Mouse (Mus musculus) midbrain, embryonic 16.5 days (tissue): ENCODE data around the gene Gm49416. TPM values are rescaled to one million over a fixed set of nuclear protein-coding genes. Genes with fewer than 3 reads are reported as not detected.
A peak's percentile ranks its signal among the peaks of the same experiment; 100 is the strongest.

Experiments
- ATAC-seq: fragments of 200-750 bp; cut with Nextera tagmentation; 2 replicates; pipeline ENCODE4 v1.8.0; 2017; ENCODE audit warnings: moderate TSS enrichment
- H3K27ac ChIP-seq: fragments of 300-500 bp; sonication (generic); 2 replicates; pipeline ENCODE4 v1.5.1; 2014; ENCODE audit warnings: mild to moderate bottlenecking, low read length, mixed read lengths
- H3K27me3 ChIP-seq: fragments of 300-500 bp; sonication (generic); 2 replicates; pipeline ENCODE4 v1.6.1; 2014; ENCODE audit warnings: low read depth, low read length, mixed read lengths; ENCODE audit not compliant: control insufficient read depth, insufficient read depth
- H3K36me3 ChIP-seq: fragments of 300-500 bp; sonication (generic); 2 replicates; pipeline ENCODE4 v1.6.1; 2014; ENCODE audit warnings: mild to moderate bottlenecking, low read length, moderate library complexity, mixed read lengths; ENCODE audit not compliant: control insufficient read depth, insufficient read depth
- H3K4me1 ChIP-seq: fragments of 300-500 bp; sonication (generic); 2 replicates; pipeline ENCODE4 v1.6.1; 2014; ENCODE audit warnings: mild to moderate bottlenecking, low read length, mixed read lengths; ENCODE audit not compliant: control insufficient read depth, insufficient read depth
- H3K4me2 ChIP-seq: fragments of 300-500 bp; sonication (generic); 2 replicates; pipeline ENCODE4 v1.6.1; 2014; ENCODE audit warnings: mild to moderate bottlenecking, low read length, mixed read lengths
- H3K4me3 ChIP-seq: fragments of 300-500 bp; sonication (generic); 2 replicates; pipeline ENCODE4 v1.5.1; 2014; ENCODE audit warnings: low read depth, mild to moderate bottlenecking, low read length, moderate library complexity, mixed read lengths
- H3K9ac ChIP-seq: fragments of 300-500 bp; sonication (generic); 2 replicates; pipeline ENCODE4 v1.6.1; 2014; ENCODE audit warnings: low read depth, low read length, mixed read lengths
- H3K9me3 ChIP-seq: fragments of 300-500 bp; sonication (generic); replicated peaks from 2 replicates; pipeline ENCODE4 v1.6.1; 2014; ENCODE audit warnings: mild to moderate bottlenecking, low read length, mixed read lengths; ENCODE audit not compliant: control insufficient read depth, poor library complexity, severe bottlenecking
- WGBS: fragments of 180-500 bp; shearing (Covaris S2); extraction: QIAGEN DNeasy Blood & Tissue Kit; methylation state at CpG from one replicate; pipeline ENCODE4 v1.1.7; 2014; 5-methylcytosine and 5-hydroxymethylcytosine counted together
- polyA plus RNA-seq: library from polyadenylated mRNA; unstranded; fragments of >200 nt; fragmentation: Nextera tagmentation; extraction: Ambion mirVana; gene quantifications from 2 replicates; pipeline ENCODE4 v1.2.1, GENCODE M21; 2015

Gm49416 gene
- polyA plus RNA-seq, 1 experiment from 2014 or later, result 0.43 TPM

DNA sequence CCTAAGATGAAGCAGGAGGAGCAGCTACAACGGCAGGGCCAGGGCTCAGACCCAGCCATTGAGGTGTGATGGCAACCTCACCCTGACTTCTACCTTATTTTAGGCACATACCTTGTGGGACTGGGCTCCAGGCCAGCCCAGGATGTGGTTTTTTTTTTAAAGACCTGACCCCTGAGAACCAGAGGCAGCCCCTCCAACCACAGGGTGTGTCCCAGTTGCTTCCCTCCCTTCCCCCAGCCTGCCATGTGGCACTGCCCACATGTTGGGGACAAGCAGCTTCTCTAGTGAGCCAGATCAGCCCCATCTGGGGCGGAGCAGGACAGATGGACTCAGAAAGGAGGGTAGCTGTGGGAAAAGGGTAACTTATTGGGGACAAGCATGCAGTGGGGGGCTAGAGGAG is 38.0 kb downstream of the Gm49416 start:
- Histone ChIP-seq H3K4me3 (no peak overlapping the region), H3K9ac (no peak overlapping the region), H3K27ac (no peak overlapping the region), H3K27me3 (no peaks in the 10 kb centered on the region), H3K9me3 (no peaks in the 10 kb centered on the region), H3K36me3 (peaks cover 12% of the 10 kb centered on the region), H3K4me2 (no peak overlapping the region), H3K4me1 (peaks cover 9% of the 10 kb centered on the region)
- ATAC-seq, result no peak
- WGBS, result 97% methylated on average over 2 of the region's 2 CpGs

DNA sequence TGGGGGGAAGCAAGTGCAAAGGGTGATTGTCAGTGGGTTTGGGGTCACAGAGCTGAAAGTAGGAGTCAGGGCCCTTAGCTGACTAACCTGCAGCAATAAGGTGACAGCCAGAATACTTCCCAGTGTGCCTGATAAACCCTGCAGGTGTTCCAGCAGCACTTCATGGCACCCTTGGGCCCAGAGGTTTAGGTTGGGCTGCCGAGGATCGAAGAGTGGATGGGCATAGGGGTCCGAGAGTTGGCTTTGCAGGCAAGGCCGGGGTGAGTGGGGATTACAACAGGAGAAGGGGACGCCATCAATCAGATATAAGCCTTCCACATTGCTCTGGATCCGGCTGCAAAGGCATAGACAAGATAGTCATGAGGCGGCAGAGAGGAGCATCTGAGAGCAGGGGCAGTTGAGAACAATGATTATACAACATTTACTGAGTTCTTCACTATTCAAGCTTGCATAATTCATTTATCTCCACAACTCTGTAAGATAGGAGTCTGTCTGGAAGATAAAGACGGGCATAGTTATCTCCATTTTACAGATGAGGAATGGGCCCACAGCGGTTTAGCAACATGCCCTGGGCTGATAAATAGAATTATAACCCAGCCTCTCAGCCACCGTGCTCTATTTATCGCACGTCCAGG is 39.3 kb downstream of the Gm49416 start:
- Histone ChIP-seq H3K9me3 (no peaks in the 10 kb centered on the region), H3K4me2 (no peak overlapping the region), H3K36me3 (peaks cover 12% of the 10 kb centered on the region), H3K9ac (no peak overlapping the region), H3K4me1 (peaks cover 7% of the 10 kb centered on the region; the same call in 1 of the 2 replicates), H3K4me3 (no peak overlapping the region), H3K27ac (no peak overlapping the region), H3K27me3 (no peaks in the 10 kb centered on the region)
- no peak for ATAC-seq
- 89% methylated on average over 12 of the region's 12 CpGs for WGBS

DNA sequence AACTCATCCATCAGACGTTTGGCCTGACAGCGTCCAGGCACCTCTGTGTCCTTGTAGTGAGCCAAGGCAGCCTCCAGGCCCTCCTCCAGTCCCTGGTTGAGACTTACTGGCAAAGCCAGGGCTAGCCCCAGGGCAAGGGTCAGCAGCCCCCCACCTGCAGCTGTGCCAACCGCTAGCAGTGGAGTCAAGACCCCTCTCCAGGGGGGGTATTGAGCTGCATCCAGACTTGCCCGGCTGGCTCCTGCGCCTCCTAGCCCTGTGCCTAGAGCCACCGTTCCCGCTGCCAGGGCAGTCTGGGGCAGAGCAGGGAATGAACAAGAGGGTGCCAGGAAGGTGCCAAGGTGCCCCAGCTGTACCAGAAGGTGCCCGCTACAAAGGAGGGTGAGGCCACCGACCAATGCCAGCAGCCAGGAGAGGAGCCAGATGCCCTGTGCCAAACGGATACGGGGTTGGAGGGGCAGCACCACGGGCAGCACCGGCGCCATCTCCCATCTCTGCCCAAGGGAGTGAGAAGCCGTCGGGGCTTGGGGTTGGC is 40.0 kb downstream of the Gm49416 start:
- H3K27me3 ChIP-seq, result no peaks in the 10 kb centered on the region
- peak overlapping the region; percentile 81 for H3K4me2 ChIP-seq
- H3K27ac ChIP-seq, result no peak overlapping the region
- no peaks in the 10 kb centered on the region for H3K9me3 ChIP-seq
- H3K4me3 ChIP-seq, result peak overlapping the region; percentile 47
- H3K36me3 ChIP-seq, result peaks cover 12% of the 10 kb centered on the region
- ATAC-seq, result peak; percentile 6; the same call in 1 of the 2 replicates
- WGBS, result 14% methylated on average over 16 of the region's 16 CpGs
- H3K4me1 ChIP-seq, result peaks cover 7% of the 10 kb centered on the region; the same call in 1 of the 2 replicates
- H3K9ac ChIP-seq, result no peak overlapping the region

- Histone ChIP-seq H3K4me2 (peak within 1 kb of the TSS; percentile 81), H3K9me3 (no peaks in the 10 kb centered on the region), H3K36me3 (peaks cover 12% of the 10 kb centered on the region), H3K4me1 (peaks cover 7% of the 10 kb centered on the region; the same call in 1 of the 2 replicates), H3K9ac (peak within 1 kb of the TSS; percentile 75), H3K4me3 (peak within 1 kb of the TSS; percentile 47), H3K27ac (no peak within 1 kb of the TSS), H3K27me3 (no peaks in the 10 kb centered on the region)
- under 1% methylated on average over 65 of the region's 74 CpGs for WGBS
- ATAC-seq, result peak; percentile 63
Measured at GRCm38 (mm10) chr19:8929224-8930088, 40.7 kb downstream of the Gm49416 start, which contains the start of the genes Rom1 and Eml3. Gene Rom1, minus strand, starts transcription at chr19:8929356. Gene Eml3, plus strand, starts transcription at chr19:8929552.

GRCm38 (mm10) chr19:8930117-8930516 is 41.4 kb downstream of the Gm49416 start:
- 15% methylated on average over 11 of the region's 11 CpGs for whole genome bisulfite sequencing

GRCm38 (mm10) chr19:8930771-8931170 is 42.0 kb downstream of the Gm49416 start:
- peaks cover 8% of the 10 kb centered on the region for H3K36me3 ChIP-seq
- H3K4me3 ChIP-seq, result no peak overlapping the region; the same call in 1 of the 2 replicates
- H3K4me2 ChIP-seq, result no peak overlapping the region
- WGBS, result 85% methylated on average over 7 of the region's 7 CpGs
- no peak overlapping the region for H3K27ac ChIP-seq
- peaks cover 7% of the 10 kb centered on the region; the same call in 1 of the 2 replicates for H3K4me1 ChIP-seq
- H3K9ac ChIP-seq, result no peak overlapping the region
- H3K27me3 ChIP-seq, result no peaks in the 10 kb centered on the region
- ATAC-seq, result no peak
- no peaks in the 10 kb centered on the region for H3K9me3 ChIP-seq

More at GRCm38 (mm10) chr19:8930117-8930516, 41.4 kb downstream of the Gm49416 start:
- H3K4me1 ChIP-seq, result peaks cover 7% of the 10 kb centered on the region; the same call in 1 of the 2 replicates
- H3K36me3 ChIP-seq, result peaks cover 12% of the 10 kb centered on the region
- ATAC-seq, result no peak
- H3K9me3 ChIP-seq, result no peaks in the 10 kb centered on the region
- H3K9ac ChIP-seq, result peak overlapping the region; percentile 75
- H3K4me2 ChIP-seq, result peak overlapping the region; percentile 81
- peak overlapping the region; percentile 47 for H3K4me3 ChIP-seq
- no peaks in the 10 kb centered on the region for H3K27me3 ChIP-seq
- H3K27ac ChIP-seq, result no peak overlapping the region

DNA sequence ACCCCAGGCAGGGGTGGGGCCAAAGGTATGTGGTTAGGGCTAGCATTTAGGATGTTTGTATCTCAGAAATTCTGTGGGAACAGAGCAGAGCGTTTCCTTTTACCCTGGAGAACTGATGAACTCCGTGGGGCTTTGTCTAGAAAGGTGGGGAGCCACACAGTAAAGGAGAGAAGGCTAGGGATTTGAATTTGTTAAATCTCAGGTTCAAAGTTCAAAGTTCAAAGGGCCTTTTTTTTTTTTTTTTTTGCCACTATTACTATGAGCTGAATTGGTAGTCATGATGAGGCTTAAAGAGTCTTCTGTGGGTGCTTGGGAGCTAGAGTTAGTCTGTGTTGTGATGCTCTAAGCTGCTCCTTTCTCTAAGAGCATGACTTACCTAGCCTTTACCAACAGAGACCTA is 48.0 kb downstream of the Gm49416 start:
- ATAC-seq, result no peak
- H3K27me3 ChIP-seq, result no peaks in the 10 kb centered on the region
- H3K9me3 ChIP-seq, result no peaks in the 10 kb centered on the region
- H3K27ac ChIP-seq, result no peak overlapping the region
- H3K9ac ChIP-seq, result no peak overlapping the region
- H3K4me3 ChIP-seq, result no peak overlapping the region
- 86% methylated on average over 2 of the region's 2 CpGs for WGBS
- peaks cover 4% of the 10 kb centered on the region; the same call in 1 of the 2 replicates for H3K4me1 ChIP-seq
- peaks cover 3% of the 10 kb centered on the region; the same call in 1 of the 2 replicates for H3K36me3 ChIP-seq
- no peak overlapping the region for H3K4me2 ChIP-seq

DNA sequence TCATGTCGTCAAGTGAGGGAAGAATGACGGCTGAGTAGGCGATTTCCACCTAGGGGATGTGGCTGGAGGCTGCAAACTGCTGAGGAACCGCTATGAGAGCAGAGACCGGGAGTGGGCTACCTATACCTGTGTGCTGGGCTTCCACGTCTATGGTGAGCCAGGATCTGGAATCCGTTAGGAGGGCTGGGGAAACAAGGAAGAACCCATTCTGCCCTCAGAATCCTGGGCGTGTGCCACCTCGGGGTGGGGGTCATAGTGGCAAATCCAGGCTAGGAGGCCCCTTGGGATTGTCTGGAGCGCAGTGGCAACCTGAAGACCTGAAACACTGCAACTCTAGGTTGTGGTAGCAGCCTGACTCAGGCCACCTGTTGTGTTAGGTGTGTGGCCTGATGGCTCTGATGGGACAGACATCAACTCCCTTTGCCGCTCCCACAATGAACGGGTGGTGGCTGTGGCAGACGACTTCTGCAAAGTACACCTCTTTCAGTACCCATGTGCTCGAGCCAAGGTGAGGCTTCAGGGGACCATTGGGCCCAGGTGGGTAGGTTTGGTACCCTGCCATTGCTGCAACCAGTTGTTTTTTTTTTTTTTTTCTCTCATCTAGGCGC is 51.9 kb downstream of the Gm49416 start:
- no peak overlapping the region for H3K9ac ChIP-seq
- peaks cover 28% of the 10 kb centered on the region for H3K4me1 ChIP-seq
- no peak for ATAC-seq
- WGBS, result 81% methylated on average over 15 of the region's 15 CpGs
- H3K4me2 ChIP-seq, result no peak overlapping the region
- H3K27ac ChIP-seq, result no peak overlapping the region
- H3K9me3 ChIP-seq, result no peaks in the 10 kb centered on the region
- no peak overlapping the region for H3K4me3 ChIP-seq
- no peaks in the 10 kb centered on the region for H3K27me3 ChIP-seq
- peaks cover 6% of the 10 kb centered on the region for H3K36me3 ChIP-seq
